Mouse (Mus musculus) CH12.LX (cell line): ENCODE data around the gene Phex.

ENCODE experiments used
- CHD2 ChIP-seq: IDR thresholded peaks from 2 replicates; pipeline ENCODE4 v1.6.1; 2011; ENCODE audit warnings: low read length, improper control_type of control experiment
- CTCF ChIP-seq, 2 experiments: IDR thresholded peaks in 1 of 2; conservative IDR thresholded peaks in 1 of 2; 2 replicates each; pipeline ENCODE4 v1.5.1; 2011 to 2012; ENCODE audit warnings: low read depth in 2 of 2, low read length in 2 of 2, improper control_type of control experiment in 1 of 2, inconsistent platforms in 1 of 2, mild to moderate bottlenecking in 1 of 2, moderate library complexity in 1 of 2
- GABPA ChIP-seq: IDR thresholded peaks from 2 replicates; pipeline ENCODE4 v1.6.1; 2012; ENCODE audit warnings: low read depth, low read length, improper control_type of control experiment, inconsistent platforms; ENCODE audit not compliant: insufficient replicate concordance
- HCFC1 ChIP-seq: IDR thresholded peaks from 2 replicates; pipeline ENCODE4 v1.6.1; 2012; ENCODE audit warnings: low read depth, mild to moderate bottlenecking, inconsistent platforms, low read length, improper control_type of control experiment
- JUN ChIP-seq: IDR thresholded peaks from 2 replicates; pipeline ENCODE4 v1.6.1; 2011; ENCODE audit warnings: low read depth, mild to moderate bottlenecking, low read length, improper control_type of control experiment, moderate library complexity; ENCODE audit not compliant: insufficient read depth
- KAT2A ChIP-seq: IDR thresholded peaks from 2 replicates; pipeline ENCODE4 v1.6.1; 2012; ENCODE audit warnings: low read length, improper control_type of control experiment, inconsistent platforms; ENCODE audit not compliant: insufficient replicate concordance
- MAFK ChIP-seq: IDR thresholded peaks from 2 replicates; pipeline ENCODE4 v1.6.1; 2011; ENCODE audit warnings: low read length, improper control_type of control experiment; ENCODE audit not compliant: insufficient replicate concordance
- MAZ ChIP-seq: IDR thresholded peaks from 2 replicates; pipeline ENCODE4 v1.6.1; 2012; ENCODE audit warnings: low read depth, mild to moderate bottlenecking, inconsistent platforms, low read length, improper control_type of control experiment, moderate library complexity
- MYC ChIP-seq: IDR thresholded peaks from 2 replicates; pipeline ENCODE4 v1.6.1; 2011; ENCODE audit warnings: low read depth, mild to moderate bottlenecking, improper control_type of control experiment, low read length
- PAX5 ChIP-seq: IDR thresholded peaks from 2 replicates; pipeline ENCODE4 v1.6.1; 2012; ENCODE audit warnings: low read length, inconsistent platforms, mixed read lengths
- TCF12 ChIP-seq: IDR thresholded peaks from 2 replicates; pipeline ENCODE4 v1.6.1; 2014; ENCODE audit warnings: low read depth, mild to moderate bottlenecking, inconsistent platforms, low read length, improper control_type of control experiment
- USF1 ChIP-seq: IDR thresholded peaks from 2 replicates; pipeline ENCODE4 v1.6.1; 2014; ENCODE audit warnings: low read depth, mild to moderate bottlenecking, inconsistent platforms, low read length, improper control_type of control experiment

GRCm38 (mm10) chrX:157328396-157328795, 86.7 kb downstream of the Phex start:
- TF ChIP-seq HCFC1 (no peak), CTCF (conservative IDR thresholded peaks at IDR 0.05 in 1 of 2, IDR thresholded peaks at IDR 0.05 in 1 of 2; ENCODE audit: low read depth in 2 of 2, low read length in 2 of 2) (no peak), USF1 (no peak), MYC (no peak), PAX5 (no peak), MAFK (no peak), TCF12 (no peak), CHD2 (no peak), KAT2A (no peak), MAZ (no peak), GABPA (no peak), JUN (no peak)
